Mouse (Mus musculus) intestine, embryonic 15.5 days (tissue): Measurements from ENCODE around the gene Gorasp2. TPM values are rescaled to one million over a fixed set of nuclear protein-coding genes. Genes with fewer than 3 reads are reported as not detected.

Experiments
- polyA plus RNA-seq: library from polyadenylated mRNA; unstranded; fragments of >200 nt; fragmentation: Nextera tagmentation; extraction: Ambion mirVana; gene quantifications from 2 replicates; pipeline ENCODE4 v1.2.1, GENCODE M21; 2015

Gorasp2 gene
- polyA plus RNA-seq, 1 experiment from 2014 or later = 163 TPM

Other genes with a start within 250 kb of the Gorasp2 start
- 0.58 TPM in 2 replicates for gene Sp5, start 186.7 kb upstream of the Gorasp2 start, polyA plus RNA-seq
- 0.88 and 1.5 TPM in 2 replicates for gene Erich2, start 152.8 kb upstream of the Gorasp2 start, polyA plus RNA-seq
- 0.16 and 0.49 TPM in 2 replicates for gene Gad1, start 108.5 kb upstream of the Gorasp2 start, polyA plus RNA-seq
- gene Gm26558, start 532 bp downstream of the Gorasp2 start, polyA plus RNA-seq = 3.7 and 4.1 TPM in 2 replicates
- gene Tlk1, start 164.2 kb downstream of the Gorasp2 start, polyA plus RNA-seq = 36.4 and 45.7 TPM in 2 replicates